Mouse (Mus musculus) neutrophil, adult 5-6 weeks (primary cell): ENCODE measurements around the gene Ttc16. TPM values are rescaled to one million over a fixed set of nuclear protein-coding genes. Genes with fewer than 3 reads are reported as not detected.

ENCODE experiments used
- ATAC-seq: fragments of 151-379, 151-347 bp; 2 replicates; pipeline ENCODE4 v1.8.0; 2017; ENCODE audit warnings: mild to moderate bottlenecking, moderate TSS enrichment; ENCODE audit not compliant: insufficient number of reproducible peaks, poor library complexity, low FRiP score, severe bottlenecking; ENCODE audit errors: extremely low read depth
- total RNA-seq: library from RNA; stranded (forward); fragments of 200-1000 nt; gene quantifications from 2 replicates; pipeline ENCODE4 v1.2.3, GENCODE M21; 2017

Ttc16 gene
- 0.12 and 0.47 TPM in 2 replicates for total RNA-seq

GRCm38 (mm10) chr2:32775359-32776074 is at the start of gene Ttc16, which contains the start of gene Ptrh1:
Gene Ttc16 (minus strand): TSS chr2:32775633.
Gene Ptrh1 (plus strand): TSS chr2:32775786.
- peak; percentile 92 for ATAC-seq

GRCm38 (mm10) chr2:32824778-32825177 is 49.3 kb upstream of the Ttc16 start:
- no peak for ATAC-seq

GRCm38 (mm10) chr2:32824181-32824580 is 48.7 kb upstream of the Ttc16 start:
- no peak for ATAC-seq

GRCm38 (mm10) chr2:32823579-32824154 is 48.2 kb upstream of the Ttc16 start:
- no peak for ATAC-seq

GRCm38 (mm10) chr2:32823153-32823552 is 47.7 kb upstream of the Ttc16 start:
- no peak for ATAC-seq

- no peak for ATAC-seq
Observed at GRCm38 (mm10) chr2:32822643-32823042, 47.2 kb upstream of the Ttc16 start.

GRCm38 (mm10) chr2:32821041-32821802 is 45.8 kb upstream of the Ttc16 start:
- ATAC-seq: no peak

- no peak for ATAC-seq
Observed at GRCm38 (mm10) chr2:32818208-32818607, 42.8 kb upstream of the Ttc16 start.

- ATAC-seq: no peak
Observed at GRCm38 (mm10) chr2:32817589-32817988, 42.2 kb upstream of the Ttc16 start.

- no peak for ATAC-seq
Observed at GRCm38 (mm10) chr2:32816946-32817581, 41.6 kb upstream of the Ttc16 start.

- no peak for ATAC-seq
Observed at GRCm38 (mm10) chr2:32816497-32816896, 41.1 kb upstream of the Ttc16 start.

GRCm38 (mm10) chr2:32811959-32812358 is 36.5 kb upstream of the Ttc16 start:
- ATAC-seq: no peak

- ATAC-seq: no peak; the same call in 1 of the 2 replicates
Observed at GRCm38 (mm10) chr2:32808816-32809566, 33.6 kb upstream of the Ttc16 start.

GRCm38 (mm10) chr2:32798251-32798962 is 23.0 kb upstream of the Ttc16 start:
- ATAC-seq: no peak

GRCm38 (mm10) chr2:32795748-32796418 is 20.4 kb upstream of the Ttc16 start:
- no peak for ATAC-seq

GRCm38 (mm10) chr2:32791297-32791696 is 15.9 kb upstream of the Ttc16 start:
- no peak for ATAC-seq

GRCm38 (mm10) chr2:32788581-32788980 is 13.1 kb upstream of the Ttc16 start:
- ATAC-seq: no peak

GRCm38 (mm10) chr2:32787176-32787575 is 11.7 kb upstream of the Ttc16 start:
- ATAC-seq: no peak
